Mouse (Mus musculus) thymus, adult 2 months (tissue): ENCODE measurements at regions not wholly inside any gene's neighbourhood (a gene's known extent, or its start where the extent isn't known, plus 50 kb on each side); places are given as distances from the start of the nearest gene placed in this dataset.

ENCODE experiments used
- DNase-seq: peaks from one replicate; pipeline ENCODE4 v3.0.0; 2021
- H3K27ac ChIP-seq: fragments of 200-500 bp; 2 replicates; pipeline ENCODE4 v1.5.1; 2012; ENCODE audit warnings: low read length, control low read depth; ENCODE audit not compliant: control insufficient read depth, insufficient read depth
- H3K27me3 ChIP-seq: fragments of 200-500 bp; 2 replicates; pipeline ENCODE4 v1.6.1; 2012; ENCODE audit warnings: mild to moderate bottlenecking, low read length, moderate library complexity, mixed read lengths; ENCODE audit not compliant: control insufficient read depth, insufficient read depth
- H3K36me3 ChIP-seq: fragments of 200-500 bp; 2 replicates; pipeline ENCODE4 v1.6.1; 2012; ENCODE audit warnings: mild to moderate bottlenecking, low read length, moderate library complexity; ENCODE audit not compliant: control insufficient read depth, insufficient read depth
- H3K4me1 ChIP-seq: fragments of 200-500 bp; replicated peaks from 2 replicates; pipeline ENCODE4 v1.6.1; 2012; ENCODE audit warnings: low read length; ENCODE audit not compliant: control insufficient read depth, insufficient read depth
- H3K4me3 ChIP-seq: fragments of 200-500 bp; 2 replicates; pipeline ENCODE4 v1.5.1; 2012; ENCODE audit warnings: mild to moderate bottlenecking, low read length, control low read depth, moderate library complexity; ENCODE audit not compliant: control insufficient read depth, insufficient read depth
- CTCF ChIP-seq: fragments of 200-500 bp; IDR thresholded peaks from 2 replicates; pipeline ENCODE4 v1.5.1; 2012; ENCODE audit warnings: mild to moderate bottlenecking, control low read depth, low read length, moderate library complexity, borderline replicate concordance; ENCODE audit not compliant: control insufficient read depth, poor library complexity, insufficient read depth; ENCODE audit errors: extremely low read depth
- POLR2A ChIP-seq: fragments of 200-500 bp; IDR thresholded peaks from 2 replicates; pipeline ENCODE4 v1.6.1; 2012; ENCODE audit warnings: mild to moderate bottlenecking, low read length, control low read depth, moderate library complexity; ENCODE audit not compliant: control insufficient read depth, poor library complexity, insufficient read depth; ENCODE audit errors: extremely low read depth
- WGBS: fragments of 180-500 bp; shearing (Covaris S2); methylation state at CpG from one replicate; pipeline ENCODE4 v1.1.7; 2018; 5-methylcytosine and 5-hydroxymethylcytosine counted together

DNA sequence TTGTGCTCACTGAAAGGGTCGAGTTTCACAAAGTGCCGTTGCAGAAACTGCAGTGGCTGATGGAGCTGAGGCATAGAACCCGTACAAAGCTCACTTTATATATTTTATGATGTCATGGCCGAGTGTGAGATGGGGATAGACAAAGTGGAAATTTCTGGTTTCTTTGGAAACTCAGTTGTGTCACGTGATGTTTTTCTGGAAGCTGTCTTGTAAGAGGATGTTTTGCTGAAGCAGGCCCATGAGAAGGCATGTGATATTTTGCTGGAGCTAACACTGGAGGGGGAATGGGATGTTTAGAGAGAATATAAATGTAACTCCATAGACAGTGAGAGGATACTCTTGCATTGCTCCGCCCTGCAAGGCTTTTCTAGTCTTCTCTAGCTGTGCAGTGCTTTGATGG is 311.7 kb downstream of the Tmem132b start:
- H3K27me3 ChIP-seq = no peaks in the 10 kb centered on the region
- no peak overlapping the region for H3K4me3 ChIP-seq
- WGBS = 86% methylated on average over 6 of the region's 6 CpGs
- DNase-seq = no peak
- no peak for TF ChIP-seq CTCF
- no peak for TF ChIP-seq POLR2A
- H3K4me1 ChIP-seq = no peaks in the 10 kb centered on the region
- no peaks in the 10 kb centered on the region for H3K36me3 ChIP-seq
- H3K27ac ChIP-seq = no peak overlapping the region

DNA sequence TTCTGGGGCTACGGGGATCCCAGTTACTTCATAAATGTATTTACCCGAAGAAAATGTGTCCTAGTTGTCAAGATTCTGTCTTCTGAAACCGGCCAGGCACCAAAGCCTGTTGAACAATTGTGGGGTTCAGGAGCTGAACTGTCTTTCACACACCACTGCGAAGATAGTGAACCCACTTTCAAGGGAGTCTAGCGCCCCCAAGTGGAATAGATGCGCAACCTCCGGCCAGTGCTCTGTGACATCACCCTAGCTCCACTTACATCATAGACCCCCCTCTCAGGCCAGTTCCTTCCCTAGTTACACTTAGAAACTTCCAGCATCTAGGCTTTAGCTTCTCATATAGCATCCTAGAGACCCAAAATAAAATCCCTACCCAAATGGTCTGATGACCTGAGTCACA is 318.1 kb downstream of the Tmem132b start:
- H3K27ac ChIP-seq = no peak overlapping the region
- no peaks in the 10 kb centered on the region for H3K36me3 ChIP-seq
- WGBS = 89% methylated on average over 7 of the region's 7 CpGs
- TF ChIP-seq CTCF (no peak), POLR2A (no peak)
- DNase-seq = no peak
- H3K4me1 ChIP-seq = no peaks in the 10 kb centered on the region
- no peak overlapping the region for H3K4me3 ChIP-seq
- H3K27me3 ChIP-seq = no peaks in the 10 kb centered on the region

DNA sequence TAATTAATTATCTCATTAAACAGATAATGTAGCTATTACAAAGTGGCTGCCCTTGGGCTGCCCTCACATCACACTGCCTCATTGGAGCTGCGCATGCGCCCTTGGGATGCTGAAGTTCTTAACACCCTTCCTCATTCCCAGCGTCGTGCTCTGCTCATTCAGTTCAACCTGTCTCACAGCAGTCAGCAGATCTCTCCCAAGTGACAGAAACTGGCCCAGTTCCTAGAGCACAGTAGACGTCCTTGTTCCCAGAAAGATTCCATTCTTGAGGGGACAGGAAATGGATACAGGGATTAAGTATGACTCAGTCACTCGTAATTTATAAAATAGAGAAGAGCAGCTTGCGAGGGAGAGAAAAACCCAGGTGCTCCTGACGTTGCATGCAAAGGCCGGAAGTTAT is 344.7 kb downstream of the Tmem132b start:
- Histone ChIP-seq H3K4me3 (no peak overlapping the region), H3K36me3 (no peaks in the 10 kb centered on the region), H3K27me3 (no peaks in the 10 kb centered on the region), H3K27ac (no peak overlapping the region), H3K4me1 (no peaks in the 10 kb centered on the region)
- TF ChIP-seq POLR2A (no peak), CTCF (no peak)
- DNase-seq = no peak
- 88% methylated on average over 9 of the region's 9 CpGs for WGBS

DNA sequence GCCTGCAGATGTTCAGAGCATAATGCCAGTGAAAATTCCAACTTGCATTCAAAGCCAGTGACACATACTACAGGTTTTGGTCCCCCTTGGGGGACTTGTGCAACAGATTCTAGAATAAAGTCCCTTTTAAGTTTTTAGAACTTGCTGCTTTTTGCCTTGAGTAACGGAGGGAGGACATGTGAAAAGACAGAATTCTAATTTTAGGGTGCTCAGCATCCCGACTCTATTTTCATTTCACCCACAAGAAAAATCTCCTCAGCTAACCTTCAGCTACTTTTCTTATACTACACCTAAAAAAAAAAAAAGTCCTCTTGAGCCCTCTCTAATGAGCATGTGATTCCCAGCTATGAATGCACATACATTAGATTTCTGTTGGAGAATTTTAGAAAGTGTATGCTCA is 357.3 kb downstream of the Tmem132b start:
- Histone ChIP-seq H3K4me3 (no peak overlapping the region), H3K27ac (no peak overlapping the region), H3K27me3 (no peaks in the 10 kb centered on the region), H3K4me1 (no peaks in the 10 kb centered on the region), H3K36me3 (no peaks in the 10 kb centered on the region)
- 82% methylated on average over 2 of the region's 2 CpGs for WGBS
- DNase-seq = no peak
- no peak for TF ChIP-seq CTCF
- no peak for TF ChIP-seq POLR2A

DNA sequence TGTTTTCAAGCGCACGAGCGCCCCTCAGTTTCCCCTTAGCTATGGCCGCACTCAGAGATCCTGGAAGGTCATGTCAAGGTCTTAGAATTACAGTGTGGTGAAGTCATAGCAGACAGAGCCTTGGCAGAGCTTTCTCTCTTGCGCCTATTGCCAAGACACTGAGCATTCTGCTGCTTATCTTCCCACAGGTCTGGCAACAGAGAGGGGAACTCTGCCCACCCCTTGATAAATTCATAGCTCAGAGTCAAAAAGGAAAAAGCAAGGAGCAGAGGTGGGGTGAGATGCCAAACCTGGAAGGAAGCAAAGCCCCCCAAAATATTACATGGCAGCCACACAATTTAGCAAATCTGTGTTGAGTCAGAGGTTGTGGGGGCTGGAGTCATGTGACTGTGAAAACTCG is 362.3 kb downstream of the Tmem132b start:
- DNase-seq = no peak
- 89% methylated on average over 6 of the region's 6 CpGs for WGBS
- TF ChIP-seq CTCF = no peak
- TF ChIP-seq POLR2A = no peak
- no peaks in the 10 kb centered on the region for H3K27me3 ChIP-seq
- H3K4me1 ChIP-seq = no peaks in the 10 kb centered on the region
- no peak overlapping the region for H3K4me3 ChIP-seq
- no peaks in the 10 kb centered on the region for H3K36me3 ChIP-seq
- H3K27ac ChIP-seq = no peak overlapping the region

DNA sequence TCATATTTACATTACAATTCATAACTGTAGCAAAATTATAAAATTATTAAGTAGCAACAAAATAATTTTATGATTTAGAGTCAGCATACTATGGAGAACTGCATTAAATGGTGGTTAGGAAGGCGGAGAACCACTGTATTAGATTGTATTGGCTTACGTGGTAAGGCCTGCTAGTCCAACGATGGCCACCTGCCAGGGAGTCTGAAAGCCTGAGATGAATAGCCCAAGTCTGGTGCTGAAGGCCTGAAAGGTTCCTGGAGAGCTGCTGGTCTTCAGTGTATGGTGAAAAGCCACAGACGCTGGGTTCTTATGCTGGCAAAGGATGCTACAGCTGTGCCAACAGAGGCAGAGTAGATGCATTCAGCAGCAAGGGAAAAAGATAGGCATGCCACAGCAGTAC is 370.5 kb downstream of the Tmem132b start:
- H3K4me3 ChIP-seq = no peak overlapping the region
- H3K27ac ChIP-seq = no peak overlapping the region
- WGBS = 86% methylated on average over 4 of the region's 4 CpGs
- H3K36me3 ChIP-seq = no peaks in the 10 kb centered on the region
- H3K4me1 ChIP-seq = no peaks in the 10 kb centered on the region
- no peak for TF ChIP-seq POLR2A
- no peak for TF ChIP-seq CTCF
- DNase-seq = no peak
- H3K27me3 ChIP-seq = no peaks in the 10 kb centered on the region

DNA sequence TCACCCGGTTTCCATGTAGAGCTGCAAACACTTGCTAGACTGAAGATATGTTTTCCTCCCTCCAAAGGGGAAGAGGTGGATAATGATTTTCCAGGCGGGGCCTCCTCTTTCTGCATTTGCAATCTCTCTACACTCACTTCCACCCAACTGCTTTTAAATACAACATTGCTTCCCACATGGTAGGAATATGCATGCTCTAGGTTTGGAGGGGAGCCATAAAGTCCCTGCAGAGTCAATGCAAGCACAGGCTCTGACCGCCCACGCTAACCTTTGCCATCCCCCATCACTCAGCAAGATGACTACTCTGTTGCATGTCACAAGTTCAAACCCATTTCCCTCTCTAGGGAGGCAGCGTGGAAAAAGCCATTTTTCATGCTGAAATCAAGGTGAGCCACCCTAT is 372.9 kb downstream of the Tmem132b start:
- Histone ChIP-seq H3K36me3 (no peaks in the 10 kb centered on the region), H3K4me3 (no peak overlapping the region), H3K27me3 (no peaks in the 10 kb centered on the region), H3K27ac (no peak overlapping the region), H3K4me1 (no peaks in the 10 kb centered on the region)
- WGBS = 88% methylated on average over 5 of the region's 5 CpGs
- TF ChIP-seq POLR2A = no peak
- no peak for TF ChIP-seq CTCF
- DNase-seq = no peak
